Mouse (Mus musculus) c-Kit-negative CD71-positive TER-119-positive erythroid progenitor cells, embryonic 14.5 days (primary cell): ENCODE results near the gene Golt1a.
A peak's percentile ranks its signal among the peaks of the same experiment; 100 is the strongest.
"Not testable (repeated sequence)": the region's sequence is repeated elsewhere in the genome, so short reads cannot be mapped to it uniquely, and the experiment has no call there.

Experiments used
- DNase-seq: peaks from one replicate; pipeline ENCODE4 v3.0.0-alpha.2; 2013; ENCODE audit warnings: low read depth, low spot score

Golt1a gene

GRCm38 (mm10) chr1:133302540-133302939 lies 7.1 kb upstream of the Golt1a start:
- no peak for DNase-seq

- DNase-seq = no peak
Observed at GRCm38 (mm10) chr1:133306842-133307241, 2.8 kb upstream of the Golt1a start.

GRCm38 (mm10) chr1:133307318-133307717 lies 2.3 kb upstream of the Golt1a start:
- DNase-seq = peak; percentile 29

GRCm38 (mm10) chr1:133311240-133311639 lies 1.6 kb downstream of the Golt1a start:
- DNase-seq = no peak

GRCm38 (mm10) chr1:133311946-133312345 lies 2.3 kb downstream of the Golt1a start:
- no peak for DNase-seq

GRCm38 (mm10) chr1:133314364-133314763 lies 4.8 kb downstream of the Golt1a start:
- DNase-seq = no peak

GRCm38 (mm10) chr1:133315775-133316174 lies 6.2 kb downstream of the Golt1a start:
- no peak for DNase-seq

- DNase-seq = no peak
Observed at GRCm38 (mm10) chr1:133316577-133316976, 7.0 kb downstream of the Golt1a start.

- DNase-seq = no peak
Observed at GRCm38 (mm10) chr1:133317149-133317548, 7.5 kb downstream of the Golt1a start.

GRCm38 (mm10) chr1:133321267-133321925 lies 11.8 kb downstream of the Golt1a start, which contains the start of gene Kiss1:
Kiss1 (plus strand) TSS chr1:133321875.
- no peak for DNase-seq

GRCm38 (mm10) chr1:133323333-133323732 lies 13.7 kb downstream of the Golt1a start:
- DNase-seq = no peak

- no peak for DNase-seq
Observed at GRCm38 (mm10) chr1:133325951-133326350, 16.4 kb downstream of the Golt1a start.

- DNase-seq = no peak
Observed at GRCm38 (mm10) chr1:133327094-133327493, 17.5 kb downstream of the Golt1a start.

- DNase-seq = no peak
Observed at GRCm38 (mm10) chr1:133328299-133328795, 18.7 kb downstream of the Golt1a start.

- no peak for DNase-seq
Observed at GRCm38 (mm10) chr1:133328896-133329637, 19.5 kb downstream of the Golt1a start.

- DNase-seq = no peak
Observed at GRCm38 (mm10) chr1:133329638-133329964, 20.0 kb downstream of the Golt1a start.

- DNase-seq = no peak
Observed at GRCm38 (mm10) chr1:133331142-133331541, 21.5 kb downstream of the Golt1a start.

GRCm38 (mm10) chr1:133332656-133333430 lies 23.2 kb downstream of the Golt1a start:
- DNase-seq = no peak

GRCm38 (mm10) chr1:133333937-133334336 lies 24.3 kb downstream of the Golt1a start:
- no peak for DNase-seq

- not testable (repeated sequence) for DNase-seq
Observed at GRCm38 (mm10) chr1:133340403-133340802, 30.8 kb downstream of the Golt1a start.

- DNase-seq = no peak
Observed at GRCm38 (mm10) chr1:133344357-133344756, 34.8 kb downstream of the Golt1a start.

GRCm38 (mm10) chr1:133346531-133346930 lies 36.9 kb downstream of the Golt1a start:
- DNase-seq = no peak
